Comparison of ENCODE assay signal across 11 mouse cellular contexts in the genomic region with DNA sequence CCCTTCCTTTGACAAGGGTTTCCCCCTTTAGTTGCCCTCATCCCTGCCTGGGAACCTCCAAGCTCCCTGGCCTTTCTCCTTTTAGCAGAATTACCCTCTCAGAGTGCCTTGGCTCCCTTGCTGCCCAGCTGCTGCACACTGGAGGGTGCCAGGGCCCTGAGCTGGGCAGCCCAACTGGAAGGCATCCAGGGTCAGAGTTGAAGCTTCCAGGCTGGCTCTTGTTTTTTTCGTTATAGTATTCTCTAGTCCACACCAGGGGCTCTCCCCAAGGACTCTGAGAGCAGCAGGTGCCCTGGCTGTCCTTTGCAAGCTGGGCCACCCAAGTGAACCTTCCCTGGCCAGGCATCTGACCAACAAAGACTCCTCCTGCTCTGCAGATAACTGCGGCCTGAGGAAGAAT. TPM values are rescaled to one million over a fixed set of nuclear protein-coding genes. Genes with fewer than 3 reads are reported as not detected.
A peak's percentile ranks its signal among the peaks of the same experiment; 100 is the strongest.
DNase-seq lines count a peak whose midpoint lies in the region; ATAC-seq and TF ChIP-seq lines count a peak whose summit lies in the region.
"Had no signal": no experiment of that assay in that cellular context is flagged by ENCODE, and none has a peak within 500 bp of the region (broad histone marks: within the 10 kb centered on the region; RNA-seq: fewer than 3 reads in every experiment).

No protein-coding gene starts in this region.

- H3K4me2 ChIP-seq in midbrain, embryonic 14.5 days (ENCODE audit: low read length), result no peak overlapping the region
- H3K4me2 ChIP-seq: heart, embryonic 13.5 days; midbrain, embryonic 13.5 days had no signal

- peaks cover 15% of the 10 kb centered on the region for H3K4me1 ChIP-seq in midbrain, embryonic 14.5 days (ENCODE audit: control insufficient read depth, insufficient read depth, low read length)

- DNase-seq in adrenal gland, adult (ENCODE audit: inconsistent age in 2 of 2, low spot score in 1 of 2), result peak; percentile 21 to 75
- no peak for DNase-seq in adrenal gland, adult 18-20 months (ENCODE audit: low spot score in 2 of 2)
- peak; percentile 42 for DNase-seq in kidney, adult 18-20 months
- DNase-seq in kidney, postnatal 4 days, result no peak
- DNase-seq in brain, embryonic 14.5 days (ENCODE audit: low read depth), result peak; percentile 5
- DNase-seq in heart, postnatal 4 days, result peak; percentile 26
- DNase-seq in natural killer cell, adult 2 months (ENCODE audit: low spot score in 2 of 2), result no peak
- DNase-seq in midbrain, embryonic 14.5 days, result no peak
- DNase-seq: lung, adult 2 months had no signal

- H3K27ac ChIP-seq in midbrain, embryonic 14.5 days (replicated peaks; ENCODE audit: low read depth, low read length), result no peak overlapping the region
- H3K27ac ChIP-seq: heart, embryonic 13.5 days; midbrain, embryonic 13.5 days had no signal

- H3K9me3 ChIP-seq in midbrain, embryonic 14.5 days (ENCODE audit: control insufficient read depth, low read length), result no peaks in the 10 kb centered on the region
- H3K9me3 ChIP-seq: heart, embryonic 13.5 days; midbrain, embryonic 13.5 days had no signal

- ATAC-seq in midbrain, embryonic 14.5 days (ENCODE audit: low FRiP score, low TSS enrichment), result no peak
- ATAC-seq: midbrain, embryonic 13.5 days had no signal

- H3K9ac ChIP-seq in midbrain, embryonic 14.5 days (replicated peaks; ENCODE audit: low read length), result no peak overlapping the region
- H3K9ac ChIP-seq: heart, embryonic 13.5 days; midbrain, embryonic 13.5 days had no signal

- TF ChIP-seq POLR2A in brain, embryonic 14.5 days (IDR thresholded peaks at IDR 0.05; ENCODE audit: borderline replicate concordance, extremely low read depth, insufficient read depth, insufficient read length, poor library complexity, severe bottlenecking), result no peak

- H3K36me3 ChIP-seq in midbrain, embryonic 14.5 days (ENCODE audit: control insufficient read depth, insufficient read depth, low read length), result no peaks in the 10 kb centered on the region
- H3K36me3 ChIP-seq: heart, embryonic 13.5 days; midbrain, embryonic 13.5 days had no signal

- 64% methylated on average over 2 of the region's 2 CpGs for WGBS in midbrain, embryonic 14.5 days

- no peaks in the 10 kb centered on the region for H3K27me3 ChIP-seq in midbrain, embryonic 14.5 days (ENCODE audit: control insufficient read depth, insufficient read depth, low read length)
- H3K27me3 ChIP-seq: heart, embryonic 13.5 days; midbrain, embryonic 13.5 days had no signal

- no peak for TF ChIP-seq CTCF in brain, embryonic 14.5 days (IDR thresholded peaks at IDR 0.05; ENCODE audit: borderline replicate concordance, extremely low read depth, insufficient read depth, insufficient read length)

- H3K4me3 ChIP-seq in midbrain, embryonic 14.5 days (replicated peaks; ENCODE audit: low read depth, low read length), result no peak overlapping the region
- H3K4me3 ChIP-seq: heart, embryonic 13.5 days; midbrain, embryonic 13.5 days had no signal

RNA-seq across cellular contexts. Expression of a gene that starts 59.1 kb away (rescaled TPM):
- total RNA-seq in adrenal gland, adult 18-20 months (2021), result 10 to 100 TPM; 24.3 to 33.6 TPM
- polyA plus RNA-seq in brain, embryonic 14.5 days (2012; rRNA removed), result 22.1 and 26.4 TPM in 2 replicates
- 10 to 100 TPM; 15.2 to 17.6 TPM for total RNA-seq in heart, postnatal 4 days (2021)
- 9.6 and 10.9 TPM in 2 replicates for polyA plus RNA-seq in midbrain, embryonic 14.5 days (2014; fragmentation: Nextera tagmentation; extraction: Ambion mirVana)

Comparison
In these comparisons a context has a peak if more than half of its experiments do, and no peak if none do; other contexts are left out.
1. DNase-seq: peak in adrenal gland, adult (2 of 2), kidney, adult 18-20 months (single experiment), brain, embryonic 14.5 days (single experiment) and heart, postnatal 4 days (single experiment); none in adrenal gland, adult 18-20 months (0 of 2), kidney, postnatal 4 days (0 of 2), natural killer cell, adult 2 months (0 of 2) and midbrain, embryonic 14.5 days (single experiment).